Mouse (Mus musculus): Measurements from ENCODE around the gene Plekhg5. TPM values are rescaled to one million over a fixed set of nuclear protein-coding genes. Genes with fewer than 3 reads are reported as not detected.

Gene Plekhg5
- total and polyA plus RNA-seq, 3 experiments = 0.05 to 2.1 (median 1.1) TPM

DNA sequence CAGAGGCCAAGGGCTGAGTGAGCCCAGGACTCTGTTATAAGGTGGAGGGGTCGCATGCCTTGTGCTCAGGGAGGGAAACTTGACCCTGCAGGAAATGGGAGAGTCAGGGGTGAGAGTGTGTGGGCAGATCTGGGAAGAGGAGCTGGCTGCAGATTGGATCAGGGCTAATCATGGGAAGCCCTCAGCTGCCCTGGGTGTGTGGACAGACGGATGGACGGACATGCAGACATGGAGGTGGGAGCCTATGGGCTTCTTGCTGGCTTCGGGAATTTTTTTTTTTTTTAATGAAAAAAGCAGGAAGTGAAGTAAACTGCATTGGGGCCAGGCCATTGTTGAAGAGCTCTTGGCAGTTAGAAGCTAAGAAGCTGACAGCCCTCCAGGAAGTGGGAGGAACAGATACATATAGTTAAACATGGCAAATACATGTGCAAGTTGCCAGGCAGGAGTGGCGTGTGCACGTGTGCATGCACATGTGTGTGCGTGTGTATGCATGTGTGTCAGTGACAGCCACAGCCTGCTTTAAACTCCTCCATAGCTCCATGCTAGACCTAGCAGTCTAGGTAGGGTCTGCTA, 28.9 kb downstream of the Plekhg5 start:
- Histone ChIP-seq H3K4me2 (ENCODE audit: insufficient read depth, low read depth, poor library complexity, severe bottlenecking) (no peak overlapping the region), H3K27me3 (replicated peaks) (peaks cover 75% of the 10 kb centered on the region), H3K9ac (ENCODE audit: insufficient read depth, low read depth) (no peak overlapping the region), H3K4me3 (replicated peaks in 1 of 3; ENCODE audit: low read depth in 2 of 3, low read length in 2 of 3, poor library complexity in 1 of 3) (no peak overlapping the region), H3K27ac (ENCODE audit: insufficient read depth, low read depth) (no peak overlapping the region), H3K79me2 (replicated peaks; ENCODE audit: control insufficient read depth, extremely low read depth, insufficient read depth, poor library complexity, severe bottlenecking) (no peaks in the 10 kb centered on the region), H3K36me3 (replicated peaks in 1 of 2; ENCODE audit: control insufficient read depth in 1 of 2, insufficient read depth in 1 of 2, low read length in 1 of 2) (no peaks in the 10 kb centered on the region), H3K4me1 (ENCODE audit: control insufficient read depth in 1 of 2, insufficient read depth in 2 of 2) (peaks cover 0 to 6% of the 10 kb centered on the region in 2 experiments; a peak in 1 of 4 replicates), H3K9me3 (replicated peaks; ENCODE audit: low read length) (no peaks in the 10 kb centered on the region)
- in situ Hi-C loops (cut with MboI; ENCODE audit: low pct_ligation_motif_present, low pct_unique_long_range_greater_than_20kb, low sequenced_read_pairs) (no loop called here), dilution Hi-C loops (cut with MboI; ENCODE audit: extremely low pct_ligation_motif_present, extremely low pct_unique_long_range_greater_than_20kb, low sequenced_read_pairs) (no loop called here)
- DNase-seq (ENCODE audit: extremely low read depth) = no peak
- TF ChIP-seq ELF1 (IDR thresholded peaks at IDR 0.05; ENCODE audit: low read depth, low read length) (no peak), HCFC1 (IDR thresholded peaks at IDR 0.05; ENCODE audit: low read depth, low read length) (no peak), POLR2AphosphoS2 (IDR thresholded peaks at IDR 0.05; ENCODE audit: low read depth, low read length) (no peak), KAT2A (IDR thresholded peaks at IDR 0.05; ENCODE audit: insufficient replicate concordance, low read length) (no peak), IRF4 (IDR thresholded peaks at IDR 0.05; ENCODE audit: low read depth, low read length) (no peak), MXI1 (IDR thresholded peaks at IDR 0.05; ENCODE audit: low read depth, low read length) (no peak), TBP (conservative IDR thresholded peaks at IDR 0.05; ENCODE audit: low read depth, low read length) (no peak), MAFK (IDR thresholded peaks at IDR 0.05; ENCODE audit: insufficient replicate concordance, low read length) (no peak), NRF1 (IDR thresholded peaks at IDR 0.05; ENCODE audit: low read depth, low read length) (no peak), USF2 (conservative IDR thresholded peaks at IDR 0.05; ENCODE audit: low read depth, low read length) (no peak), BHLHE40 (IDR thresholded peaks at IDR 0.05; ENCODE audit: low read depth, low read length) (no peak), RCOR1 (conservative IDR thresholded peaks at IDR 0.05; ENCODE audit: low read depth, low read length) (no peak), UBTF (IDR thresholded peaks at IDR 0.05; ENCODE audit: low read depth, low read length) (no peak), E2F4 (IDR thresholded peaks at IDR 0.05; ENCODE audit: insufficient replicate concordance, low read depth, low read length) (no peak), USF1 (IDR thresholded peaks at IDR 0.05; ENCODE audit: low read depth, low read length) (no peak), MEF2A (IDR thresholded peaks at IDR 0.05; ENCODE audit: borderline replicate concordance, low read depth, low read length) (no peak), ZMIZ1 (IDR thresholded peaks at IDR 0.05; ENCODE audit: low read depth, low read length) (no peak)

DNA sequence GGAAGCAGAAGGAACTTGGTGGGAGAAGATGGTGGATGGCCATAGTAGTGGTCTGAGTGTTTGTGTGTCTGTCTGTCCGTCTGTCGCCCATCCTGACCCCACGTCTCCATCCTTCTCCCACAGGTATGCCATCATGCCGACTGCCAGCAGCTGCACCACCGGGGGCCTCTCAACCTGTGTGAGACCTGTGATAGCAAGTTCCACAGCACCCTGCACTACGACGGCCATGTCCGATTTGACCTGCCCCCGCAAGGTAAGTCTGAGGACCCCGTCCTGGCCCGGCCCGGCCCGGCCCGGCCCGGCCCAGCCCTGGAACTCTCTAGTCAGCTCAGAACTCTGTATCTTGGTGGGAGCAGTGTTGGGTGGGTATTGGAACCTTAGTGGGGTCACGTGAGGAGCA, 29.6 kb downstream of the Plekhg5 start:
- Histone ChIP-seq H3K79me2 (replicated peaks; ENCODE audit: control insufficient read depth, extremely low read depth, insufficient read depth, poor library complexity, severe bottlenecking) (no peaks in the 10 kb centered on the region), H3K9ac (ENCODE audit: insufficient read depth, low read depth) (no peak overlapping the region), H3K4me2 (ENCODE audit: insufficient read depth, low read depth, poor library complexity, severe bottlenecking) (no peak overlapping the region), H3K9me3 (replicated peaks; ENCODE audit: low read length) (no peaks in the 10 kb centered on the region), H3K27me3 (replicated peaks) (peaks cover 73% of the 10 kb centered on the region), H3K4me1 (ENCODE audit: control insufficient read depth in 1 of 2, insufficient read depth in 2 of 2) (peaks cover 0 to 6% of the 10 kb centered on the region in 2 experiments; a peak in 1 of 4 replicates), H3K36me3 (replicated peaks in 1 of 2; ENCODE audit: control insufficient read depth in 1 of 2, insufficient read depth in 1 of 2, low read length in 1 of 2) (no peaks in the 10 kb centered on the region), H3K4me3 (replicated peaks in 1 of 3; ENCODE audit: low read depth in 2 of 3, low read length in 2 of 3, poor library complexity in 1 of 3) (no peak overlapping the region), H3K27ac (ENCODE audit: insufficient read depth, low read depth) (no peak overlapping the region)
- DNase-seq (ENCODE audit: extremely low read depth) = no peak
- TF ChIP-seq UBTF (IDR thresholded peaks at IDR 0.05; ENCODE audit: low read depth, low read length) (no peak), NRF1 (IDR thresholded peaks at IDR 0.05; ENCODE audit: low read depth, low read length) (no peak), SIN3A (IDR thresholded peaks at IDR 0.05; ENCODE audit: low read length) (no peak), MEF2A (IDR thresholded peaks at IDR 0.05; ENCODE audit: borderline replicate concordance, low read depth, low read length) (no peak), ZC3H11A (IDR thresholded peaks at IDR 0.05; ENCODE audit: low read depth, low read length) (no peak), RAD21 (IDR thresholded peaks at IDR 0.05; ENCODE audit: low read depth, low read length) (no peak), E2F4 (IDR thresholded peaks at IDR 0.05; ENCODE audit: insufficient replicate concordance, low read depth, low read length) (no peak), ELF1 (IDR thresholded peaks at IDR 0.05; ENCODE audit: low read depth, low read length) (no peak), USF1 (IDR thresholded peaks at IDR 0.05; ENCODE audit: low read depth, low read length) (no peak), MAX (IDR thresholded peaks at IDR 0.05; ENCODE audit: low read length) (no peak), MXI1 (IDR thresholded peaks at IDR 0.05; ENCODE audit: low read depth, low read length) (no peak), IRF4 (IDR thresholded peaks at IDR 0.05; ENCODE audit: low read depth, low read length) (no peak)
- dilution Hi-C loops (cut with MboI; ENCODE audit: extremely low pct_ligation_motif_present, extremely low pct_unique_long_range_greater_than_20kb, low sequenced_read_pairs) = no loop called here
- in situ Hi-C loops (cut with MboI; ENCODE audit: low pct_ligation_motif_present, low pct_unique_long_range_greater_than_20kb, low sequenced_read_pairs) = no loop called here
